In the genomic region with DNA sequence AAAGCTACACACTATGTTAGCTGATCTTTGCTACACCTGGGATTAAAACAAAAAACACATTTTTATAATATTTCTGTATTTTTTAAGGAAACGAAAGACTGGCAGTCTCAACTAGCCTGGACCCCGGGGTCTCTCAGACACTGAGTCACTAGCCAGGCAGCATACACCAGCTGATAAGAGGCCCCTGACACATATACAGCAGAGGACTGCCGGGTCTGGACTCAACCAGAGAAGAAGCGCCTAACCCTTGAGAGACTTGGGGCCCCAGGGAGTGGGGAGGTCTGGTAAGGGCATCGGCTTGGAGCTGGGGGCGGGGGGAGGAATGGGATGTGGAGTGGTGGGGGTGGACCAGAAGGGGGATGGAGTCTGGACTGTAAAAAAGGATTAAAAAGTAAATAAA, we compare ENCODE assay signal across 1 mouse cellular context.
TF ChIP-seq lines count a peak whose summit lies in the region.

No protein-coding gene starts in this region.

TF ChIP-seq in MEL, 35 proteins besides CTCF, POLR2A, EP300 and RAD21:
- TF ChIP-seq SMC3 (IDR thresholded peaks at IDR 0.05; ENCODE audit: low read depth, low read length) (no peak), CHD2 (IDR thresholded peaks at IDR 0.05; ENCODE audit: low read length) (no peak), NELFE (IDR thresholded peaks at IDR 0.05; ENCODE audit: low read depth, low read length) (no peak), RCOR1 (IDR thresholded peaks at IDR 0.05; ENCODE audit: low read depth, low read length) (no peak), BHLHE40 (IDR thresholded peaks at IDR 0.05; ENCODE audit: borderline replicate concordance, low read depth, low read length) (no peak), GABPA (IDR thresholded peaks at IDR 0.05; ENCODE audit: low read depth, low read length) (no peak), ETS1 (IDR thresholded peaks at IDR 0.05; ENCODE audit: low read depth, low read length) (no peak), POLR2AphosphoS2 (IDR thresholded peaks at IDR 0.05; ENCODE audit: low read length) (no peak), POLR2AphosphoS5 (IDR thresholded peaks at IDR 0.05; ENCODE audit: borderline replicate concordance, low read depth, low read length) (no peak), MAFK (IDR thresholded peaks at IDR 0.05; ENCODE audit: borderline replicate concordance, low read depth, low read length) (no peak), USF1 (IDR thresholded peaks at IDR 0.05; ENCODE audit: low read depth, low read length) (no peak), NRF1 (IDR thresholded peaks at IDR 0.05; ENCODE audit: insufficient read depth, low read depth, low read length, poor library complexity, severe bottlenecking) (no peak), MAZ (IDR thresholded peaks at IDR 0.05; ENCODE audit: low read depth, low read length) (no peak), UBTF (IDR thresholded peaks at IDR 0.05; ENCODE audit: borderline replicate concordance, insufficient read depth, low read depth, low read length) (no peak), MYC (IDR thresholded peaks at IDR 0.05; ENCODE audit: low read depth, low read length) (no peak), SIN3A (IDR thresholded peaks at IDR 0.05; ENCODE audit: low read length) (no peak), MXI1 (IDR thresholded peaks at IDR 0.05; ENCODE audit: low read depth, low read length) (no peak)
